Mouse (Mus musculus) embryonic facial prominence, embryonic 14.5 days (tissue): ENCODE data around the gene Ntrk3. TPM values are rescaled to one million over a fixed set of nuclear protein-coding genes. Genes with fewer than 3 reads are reported as not detected.

Source experiments
- ATAC-seq: fragments of 200-750 bp; cut with Nextera tagmentation; 2 replicates; pipeline ENCODE4 v1.8.0; 2017; ENCODE audit warnings: low read depth, moderate number of reproducible peaks, moderate TSS enrichment
- DNase-seq: peaks from one replicate; pipeline ENCODE4 v3.0.0-alpha.2; 2015; ENCODE audit warnings: low spot score
- H3K27ac ChIP-seq: fragments of 300-500 bp; sonication (generic); replicated peaks from 2 replicates; pipeline ENCODE4 v1.5.1; 2014; ENCODE audit warnings: low read depth, mild to moderate bottlenecking, low read length, moderate library complexity
- H3K27me3 ChIP-seq: fragments of 300-500 bp; sonication (generic); replicated peaks from 2 replicates; pipeline ENCODE4 v1.6.1; 2014; ENCODE audit warnings: low read length; ENCODE audit not compliant: control insufficient read depth, insufficient read depth
- H3K36me3 ChIP-seq: fragments of 300-500 bp; sonication (generic); 2 replicates; pipeline ENCODE4 v1.6.1; 2014; ENCODE audit warnings: low read length, mixed read lengths; ENCODE audit not compliant: control insufficient read depth, insufficient read depth
- H3K4me1 ChIP-seq: fragments of 300-500 bp; sonication (generic); 2 replicates; pipeline ENCODE4 v1.6.1; 2014; ENCODE audit warnings: antibody characterized with exemption, low read length; ENCODE audit not compliant: control insufficient read depth, insufficient read depth
- H3K4me2 ChIP-seq: fragments of 300-500 bp; sonication (generic); 2 replicates; pipeline ENCODE4 v1.6.1; 2014; ENCODE audit warnings: low read depth, mild to moderate bottlenecking, low read length, moderate library complexity, mixed read lengths
- H3K4me3 ChIP-seq: fragments of 300-500 bp; sonication (generic); 2 replicates; pipeline ENCODE4 v1.5.1; 2014; ENCODE audit warnings: low read depth, mild to moderate bottlenecking, low read length
- H3K9ac ChIP-seq: fragments of 300-500 bp; sonication (generic); 2 replicates; pipeline ENCODE4 v1.6.1; 2014; ENCODE audit warnings: low read depth, mild to moderate bottlenecking, low read length, moderate library complexity, mixed read lengths
- H3K9me3 ChIP-seq: fragments of 300-500 bp; sonication (generic); 2 replicates; pipeline ENCODE4 v1.6.1; 2016; ENCODE audit warnings: low read length; ENCODE audit not compliant: control insufficient read depth
- WGBS: fragments of 180-500 bp; shearing (Covaris S2); extraction: QIAGEN DNeasy Blood & Tissue Kit; methylation state at CpG from one replicate; pipeline ENCODE4 v1.1.7; 2014; 5-methylcytosine and 5-hydroxymethylcytosine counted together
- polyA plus RNA-seq: library from polyadenylated mRNA; unstranded; fragments of >200 nt; fragmentation: Nextera tagmentation; extraction: Ambion mirVana; gene quantifications from 2 replicates; pipeline ENCODE4 v1.2.1, GENCODE M21; 2014

Gene Ntrk3
- polyA plus RNA-seq, 1 experiment from 2014 or later = 10.5 TPM

GRCm38 (mm10) chr7:78737196-78737595, 616 bp downstream of the Ntrk3 start:
- ATAC-seq (no peak), DNase-seq (no peak)
- Histone ChIP-seq H3K4me3 (no peak overlapping the region), H3K27me3 (no peaks in the 10 kb centered on the region), H3K36me3 (no peaks in the 10 kb centered on the region), H3K9ac (no peak overlapping the region), H3K4me2 (no peak overlapping the region), H3K4me1 (no peaks in the 10 kb centered on the region), H3K27ac (no peak overlapping the region), H3K9me3 (no peaks in the 10 kb centered on the region)
- 91% methylated on average over 6 of the region's 6 CpGs for WGBS

- Histone ChIP-seq H3K4me2 (no peak overlapping the region), H3K4me1 (no peaks in the 10 kb centered on the region), H3K36me3 (no peaks in the 10 kb centered on the region), H3K4me3 (no peak overlapping the region), H3K9ac (no peak overlapping the region), H3K9me3 (no peaks in the 10 kb centered on the region), H3K27me3 (no peaks in the 10 kb centered on the region), H3K27ac (no peak overlapping the region)
- ATAC-seq (no peak), DNase-seq (no peak)
- 81% methylated on average over 8 of the region's 8 CpGs for WGBS
These were observed 6.4 kb downstream of the Ntrk3 start for GRCm38 (mm10) chr7:78731391-78731790.

- no peak overlapping the region for H3K27ac ChIP-seq
- no peak overlapping the region for H3K4me3 ChIP-seq
- WGBS = 72% methylated on average over 4 of the region's 4 CpGs
- DNase-seq (no peak), ATAC-seq (no peak)
- H3K9me3 ChIP-seq = no peaks in the 10 kb centered on the region
- H3K27me3 ChIP-seq = no peaks in the 10 kb centered on the region; the same call in 1 of the 2 replicates
- H3K4me2 ChIP-seq = no peak overlapping the region
- no peaks in the 10 kb centered on the region for H3K4me1 ChIP-seq
- no peaks in the 10 kb centered on the region for H3K36me3 ChIP-seq
- H3K9ac ChIP-seq = no peak overlapping the region
These were observed 13.2 kb downstream of the Ntrk3 start for GRCm38 (mm10) chr7:78724591-78724990.

- Histone ChIP-seq H3K27me3 (no peaks in the 10 kb centered on the region; the same call in 1 of the 2 replicates), H3K4me1 (no peaks in the 10 kb centered on the region), H3K27ac (no peak overlapping the region), H3K4me2 (no peak overlapping the region), H3K9me3 (no peaks in the 10 kb centered on the region), H3K4me3 (no peak overlapping the region), H3K36me3 (no peaks in the 10 kb centered on the region), H3K9ac (no peak overlapping the region)
- WGBS = 98% methylated on average over 4 of the region's 4 CpGs
- no peak for ATAC-seq
- DNase-seq = no peak
These were observed 15.8 kb downstream of the Ntrk3 start for GRCm38 (mm10) chr7:78722051-78722450.

- H3K27me3 ChIP-seq = no peaks in the 10 kb centered on the region; the same call in 1 of the 2 replicates
- DNase-seq (no peak), ATAC-seq (no peak)
- H3K4me2 ChIP-seq = no peak overlapping the region
- H3K27ac ChIP-seq = no peak overlapping the region
- no peaks in the 10 kb centered on the region for H3K36me3 ChIP-seq
- WGBS = 81% methylated on average over 9 of the region's 9 CpGs
- no peak overlapping the region for H3K9ac ChIP-seq
- no peaks in the 10 kb centered on the region for H3K9me3 ChIP-seq
- H3K4me3 ChIP-seq = no peak overlapping the region
- H3K4me1 ChIP-seq = no peaks in the 10 kb centered on the region
These were observed 16.6 kb downstream of the Ntrk3 start for GRCm38 (mm10) chr7:78720989-78721816.

DNA sequence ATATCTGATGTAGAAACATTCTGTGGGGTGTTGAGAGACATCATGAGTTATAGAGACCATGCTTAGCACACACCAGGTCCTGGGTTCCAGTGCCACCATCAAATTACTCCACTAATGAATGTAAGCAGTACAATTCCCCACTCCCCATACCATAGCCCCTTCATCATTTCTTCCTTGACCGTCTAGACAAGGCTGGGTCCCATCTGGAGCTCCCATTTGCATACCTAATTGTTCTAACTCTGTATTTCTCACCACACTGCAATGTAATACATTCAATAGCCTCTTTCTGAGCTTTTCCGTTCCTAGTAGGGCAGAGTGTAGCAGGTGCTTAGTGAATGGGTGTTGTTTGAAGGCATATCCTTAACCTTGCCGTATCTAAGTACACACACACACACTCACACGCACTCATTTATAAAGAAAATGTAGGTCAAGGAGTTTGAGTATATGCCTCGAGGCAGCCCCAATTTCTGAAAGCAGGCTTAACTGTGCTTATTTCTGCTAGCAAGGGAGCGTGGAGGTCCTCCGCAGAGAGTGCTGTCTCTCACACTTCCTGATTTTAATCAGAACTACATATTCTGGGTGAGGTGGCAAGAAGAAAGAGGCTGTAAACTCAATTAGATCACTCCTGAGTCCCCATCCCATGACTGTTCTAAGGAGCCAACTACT, 17.9 kb downstream of the Ntrk3 start:
- DNase-seq (no peak), ATAC-seq (no peak)
- no peaks in the 10 kb centered on the region for H3K36me3 ChIP-seq
- H3K4me2 ChIP-seq = no peak overlapping the region
- H3K4me1 ChIP-seq = no peaks in the 10 kb centered on the region
- no peaks in the 10 kb centered on the region for H3K9me3 ChIP-seq
- H3K27me3 ChIP-seq = no peaks in the 10 kb centered on the region
- H3K4me3 ChIP-seq = no peak overlapping the region
- no peak overlapping the region for H3K27ac ChIP-seq
- no peak overlapping the region for H3K9ac ChIP-seq
- WGBS = 77% methylated on average over 7 of the region's 7 CpGs

DNA sequence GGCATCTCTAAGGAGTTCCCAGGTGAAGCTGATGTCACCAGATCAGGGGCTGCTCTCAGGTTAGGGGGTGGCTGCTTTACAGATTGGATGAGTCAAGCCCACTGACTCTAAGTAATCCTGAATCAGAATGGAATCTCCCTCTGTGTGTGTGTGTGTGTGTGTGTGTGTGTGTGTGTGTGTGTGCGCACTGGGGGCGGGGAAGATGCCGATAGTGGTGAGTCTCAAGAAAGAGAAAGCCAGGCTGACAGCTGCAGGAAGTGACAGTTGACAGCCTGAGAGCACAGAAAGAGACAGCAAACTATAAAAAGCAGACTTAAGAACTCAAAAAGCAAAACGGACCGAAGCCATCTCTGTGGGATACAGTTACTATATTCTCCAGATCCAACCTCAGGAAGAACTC, 18.7 kb downstream of the Ntrk3 start:
- ATAC-seq (no peak), DNase-seq (peak; percentile 2)
- H3K27me3 ChIP-seq = no peaks in the 10 kb centered on the region
- 72% methylated on average over 5 of the region's 5 CpGs for WGBS
- H3K36me3 ChIP-seq = no peaks in the 10 kb centered on the region
- H3K9me3 ChIP-seq = no peaks in the 10 kb centered on the region
- no peak overlapping the region for H3K27ac ChIP-seq
- no peak overlapping the region for H3K4me3 ChIP-seq
- no peaks in the 10 kb centered on the region for H3K4me1 ChIP-seq
- no peak overlapping the region for H3K4me2 ChIP-seq
- no peak overlapping the region for H3K9ac ChIP-seq

DNA sequence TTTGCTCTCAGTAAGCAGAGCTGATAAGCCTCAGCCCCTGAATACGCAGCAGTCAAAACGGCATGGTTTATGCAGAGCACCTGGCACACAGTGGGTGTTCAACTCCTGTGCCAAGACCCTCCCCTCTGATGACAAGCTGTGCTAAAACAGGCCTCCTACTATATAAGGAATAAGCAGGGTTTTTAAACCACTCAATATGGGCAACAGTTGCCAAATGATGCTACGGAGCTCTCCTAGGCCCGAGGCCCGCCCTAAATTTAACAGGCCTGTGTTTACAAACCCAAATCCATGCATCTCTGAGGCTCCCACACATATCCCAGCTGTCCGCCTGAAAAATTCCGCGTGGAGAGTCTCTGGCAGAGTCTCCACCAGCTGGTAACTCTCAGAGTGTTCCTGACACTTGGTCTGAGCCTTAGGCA, 19.6 kb downstream of the Ntrk3 start:
- Histone ChIP-seq H3K27ac (no peak overlapping the region), H3K4me2 (no peak overlapping the region), H3K9ac (no peak overlapping the region), H3K4me1 (no peaks in the 10 kb centered on the region), H3K9me3 (no peaks in the 10 kb centered on the region), H3K4me3 (no peak overlapping the region), H3K36me3 (no peaks in the 10 kb centered on the region), H3K27me3 (no peaks in the 10 kb centered on the region)
- DNase-seq (peak; percentile 26), ATAC-seq (no peak)
- WGBS = 67% methylated on average over 8 of the region's 8 CpGs
